Mouse (Mus musculus) myocyte (in vitro differentiated cells): ENCODE results near the gene Kctd3.

Source experiments
- CEBPB ChIP-seq: IDR thresholded peaks from 2 replicates; pipeline ENCODE4 v1.6.1; 2011; ENCODE audit warnings: mild to moderate bottlenecking, moderate library complexity; ENCODE audit not compliant: poor library complexity, insufficient read depth, severe bottlenecking
- MAX ChIP-seq: IDR thresholded peaks from one replicate; pipeline ENCODE4 v1.6.1; 2011; ENCODE audit warnings: low read depth, mild to moderate bottlenecking, control low read depth
- POLR2A ChIP-seq: IDR thresholded peaks from one replicate; pipeline ENCODE4 v1.6.1; 2011; ENCODE audit warnings: low read depth, mild to moderate bottlenecking, control low read depth, moderate library complexity; ENCODE audit not compliant: insufficient read length
- TCF12 ChIP-seq: IDR thresholded peaks from one replicate; pipeline ENCODE4 v1.6.1; 2011; ENCODE audit warnings: mild to moderate bottlenecking, control low read depth; ENCODE audit not compliant: poor library complexity, insufficient read depth, severe bottlenecking

DNA sequence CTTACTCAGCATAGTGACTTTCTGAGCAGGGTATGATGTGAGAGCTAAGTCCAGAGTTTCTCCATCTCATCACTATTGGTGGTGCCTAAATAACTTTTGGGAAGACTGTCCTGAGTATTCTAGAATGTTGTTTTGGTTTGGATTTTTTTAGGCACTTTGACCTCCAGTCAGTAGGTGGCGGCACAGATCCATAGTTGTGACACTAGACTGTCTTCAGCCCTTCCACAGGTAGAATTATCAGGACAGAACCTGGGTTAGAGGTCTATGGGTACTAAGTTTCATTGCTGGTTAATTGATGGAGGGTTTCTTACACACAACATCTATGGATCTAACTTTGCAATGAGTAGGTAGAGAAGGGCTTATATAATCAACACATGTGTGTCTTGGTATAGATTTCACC, 20.6 kb upstream of the Kctd3 start:
- TF ChIP-seq CEBPB (no peak), POLR2A (no peak), TCF12 (no peak), MAX (no peak)
